Mouse (Mus musculus): Measurements from ENCODE around the gene Zfp963.

GRCm38 (mm10) chr8:69790773-69791367 is 41.1 kb upstream of the Zfp963 start, which contains the start of the genes Atp13a1 and Zfp866:
- TF ChIP-seq CTCF (IDR thresholded peaks at IDR 0.05; ENCODE audit: low read depth) = no peak
- TF ChIP-seq EP300 (IDR thresholded peaks at IDR 0.05; ENCODE audit: low read depth) = 0 out of 2 replicates have a peak, but pooled peaks have one; percentile 54

Measured in heart, postnatal 0 days (tissue).